Mouse (Mus musculus): ENCODE measurements at regions not wholly inside any gene's neighbourhood (a gene's known extent, or its start where the extent isn't known, plus 50 kb on each side); places are given as distances from the start of the nearest gene placed in this dataset.

- H3K36me3 ChIP-seq (ENCODE audit: control insufficient read depth, insufficient read depth) = no peaks in the 10 kb centered on the region
- no peak overlapping the region for H3K4me3 ChIP-seq
- no peak overlapping the region for H3K4me2 ChIP-seq (ENCODE audit: low read depth)
- no peaks in the 10 kb centered on the region for H3K79me2 ChIP-seq (ENCODE audit: control insufficient read depth, insufficient read depth)
- H3K27me3 ChIP-seq (ENCODE audit: control insufficient read depth, insufficient read depth, insufficient read length) = no peaks in the 10 kb centered on the region
- TF ChIP-seq REST (IDR thresholded peaks at IDR 0.05; ENCODE audit: insufficient read depth, insufficient read length) = no peak
- TF ChIP-seq POLR2A (IDR thresholded peaks at IDR 0.05; ENCODE audit: insufficient read length, low read depth) = no peak
- no peak for TF ChIP-seq MYOG (IDR thresholded peaks at IDR 0.05; ENCODE audit: control insufficient read depth in 1 of 3, insufficient read depth in 1 of 3, insufficient read length in 2 of 3, low read depth in 2 of 3)
- H3ac ChIP-seq (ENCODE audit: control insufficient read depth, insufficient read length) = no peak overlapping the region
These were observed 103.5 kb upstream of the Kcnj6 start for GRCm38 (mm10) chr16:95100954-95101353.

DNA sequence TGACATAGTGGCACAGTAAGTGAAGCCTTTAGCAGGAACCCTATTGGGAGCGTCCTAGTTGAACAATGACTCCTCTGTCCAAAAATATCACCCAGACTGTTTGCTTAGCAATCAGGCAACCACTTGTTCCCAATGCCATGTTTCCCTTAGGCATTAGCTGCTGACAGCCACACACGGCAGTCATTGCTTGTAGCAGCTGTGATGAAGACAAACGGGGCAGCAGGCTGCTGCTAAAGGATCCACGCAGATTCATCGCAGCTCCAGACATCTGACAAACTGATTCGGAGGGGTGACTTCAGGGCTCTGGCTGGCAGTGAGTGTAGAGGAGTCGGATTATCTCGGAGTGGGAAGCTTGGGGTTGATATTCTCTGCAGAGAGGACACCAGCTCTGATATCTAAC, 120.0 kb upstream of the Kcnj6 start:
- H3K27me3 ChIP-seq (ENCODE audit: control insufficient read depth, insufficient read depth, insufficient read length) = no peaks in the 10 kb centered on the region
- no peak overlapping the region for H3K4me3 ChIP-seq
- no peak overlapping the region for H3K4me2 ChIP-seq (ENCODE audit: low read depth)
- no peak overlapping the region for H3ac ChIP-seq (ENCODE audit: control insufficient read depth, insufficient read length)
- TF ChIP-seq SRF (IDR thresholded peaks at IDR 0.05; ENCODE audit: control insufficient read depth, insufficient read length, low read depth) (no peak), CEBPB (IDR thresholded peaks at IDR 0.05; ENCODE audit: insufficient read depth, poor library complexity, severe bottlenecking) (no peak), MYOG (IDR thresholded peaks at IDR 0.05; ENCODE audit: control insufficient read depth in 1 of 3, insufficient read depth in 1 of 3, insufficient read length in 2 of 3, low read depth in 2 of 3) (peak in 1 of 3 experiments; percentile 17), MYOD1 (IDR thresholded peaks at IDR 0.05; ENCODE audit: control insufficient read depth in 1 of 3, insufficient read length in 2 of 3, low read depth in 2 of 3) (peak in 2 of 3 experiments; percentile 5 to 59)
- H3K36me3 ChIP-seq (ENCODE audit: control insufficient read depth, insufficient read depth) = no peaks in the 10 kb centered on the region
- H3K79me2 ChIP-seq (ENCODE audit: control insufficient read depth, insufficient read depth) = no peaks in the 10 kb centered on the region

GRCm38 (mm10) chr16:95119293-95119692, 121.8 kb upstream of the Kcnj6 start:
- no peaks in the 10 kb centered on the region for H3K36me3 ChIP-seq (ENCODE audit: control insufficient read depth, insufficient read depth)
- no peak overlapping the region for H3ac ChIP-seq (ENCODE audit: control insufficient read depth, insufficient read length)
- TF ChIP-seq CEBPB (IDR thresholded peaks at IDR 0.05; ENCODE audit: insufficient read depth, poor library complexity, severe bottlenecking) = no peak
- TF ChIP-seq TCF12 (IDR thresholded peaks at IDR 0.05; ENCODE audit: insufficient read depth, poor library complexity, severe bottlenecking) = no peak
- no peak overlapping the region for H3K4me3 ChIP-seq
- H3K79me2 ChIP-seq (ENCODE audit: control insufficient read depth, insufficient read depth) = no peaks in the 10 kb centered on the region
- no peaks in the 10 kb centered on the region for H3K27me3 ChIP-seq (ENCODE audit: control insufficient read depth, insufficient read depth, insufficient read length)
- H3K4me2 ChIP-seq (ENCODE audit: low read depth) = no peak overlapping the region

GRCm38 (mm10) chr16:95122048-95122447, 124.5 kb upstream of the Kcnj6 start:
- H3K36me3 ChIP-seq (ENCODE audit: control insufficient read depth, insufficient read depth) = no peaks in the 10 kb centered on the region
- no peaks in the 10 kb centered on the region for H3K79me2 ChIP-seq (ENCODE audit: control insufficient read depth, insufficient read depth)
- no peak overlapping the region for H3K4me3 ChIP-seq
- no peak overlapping the region for H3K4me2 ChIP-seq (ENCODE audit: low read depth)
- no peak for TF ChIP-seq SRF (IDR thresholded peaks at IDR 0.05; ENCODE audit: control insufficient read depth, insufficient read length, low read depth)
- no peak for TF ChIP-seq USF1 (IDR thresholded peaks at IDR 0.05; ENCODE audit: low read depth)
- no peak for TF ChIP-seq TCF3 (IDR thresholded peaks at IDR 0.05; ENCODE audit: insufficient read length, low read depth)
- no peak for TF ChIP-seq REST (IDR thresholded peaks at IDR 0.05; ENCODE audit: insufficient read depth, insufficient read length)
- TF ChIP-seq MYOD1 (IDR thresholded peaks at IDR 0.05; ENCODE audit: control insufficient read depth in 1 of 3, insufficient read length in 2 of 3, low read depth in 2 of 3) = no peak
- no peak for TF ChIP-seq POLR2AphosphoS2 (IDR thresholded peaks at IDR 0.05; ENCODE audit: insufficient read length, low read depth)
- no peak for TF ChIP-seq TCF12 (IDR thresholded peaks at IDR 0.05; ENCODE audit: insufficient read depth, poor library complexity, severe bottlenecking)
- no peak for TF ChIP-seq POLR2A (IDR thresholded peaks at IDR 0.05; ENCODE audit: insufficient read length, low read depth)
- no peak for TF ChIP-seq CEBPB (IDR thresholded peaks at IDR 0.05; ENCODE audit: insufficient read depth, poor library complexity, severe bottlenecking)
- TF ChIP-seq E2F4 (IDR thresholded peaks at IDR 0.05; ENCODE audit: insufficient read depth) = no peak
- H3K27me3 ChIP-seq (ENCODE audit: control insufficient read depth, insufficient read depth, insufficient read length) = no peaks in the 10 kb centered on the region
- no peak overlapping the region for H3ac ChIP-seq (ENCODE audit: control insufficient read depth, insufficient read length)

GRCm38 (mm10) chr16:95127616-95128015, 129.7 kb upstream of the Kcnj15 start:
- H3K36me3 ChIP-seq (ENCODE audit: control insufficient read depth, insufficient read depth) = no peaks in the 10 kb centered on the region
- H3K4me3 ChIP-seq = no peak overlapping the region
- TF ChIP-seq SRF (IDR thresholded peaks at IDR 0.05; ENCODE audit: control insufficient read depth, insufficient read length, low read depth) (no peak), CEBPB (IDR thresholded peaks at IDR 0.05; ENCODE audit: insufficient read depth, poor library complexity, severe bottlenecking) (no peak), MYOG (IDR thresholded peaks at IDR 0.05; ENCODE audit: control insufficient read depth in 1 of 3, insufficient read depth in 1 of 3, insufficient read length in 2 of 3, low read depth in 2 of 3) (no peak), POLR2A (IDR thresholded peaks at IDR 0.05; ENCODE audit: insufficient read length, low read depth) (no peak), USF1 (IDR thresholded peaks at IDR 0.05; ENCODE audit: low read depth) (no peak), E2F4 (IDR thresholded peaks at IDR 0.05; ENCODE audit: insufficient read depth) (no peak), TCF3 (IDR thresholded peaks at IDR 0.05; ENCODE audit: insufficient read length, low read depth) (no peak), POLR2AphosphoS2 (IDR thresholded peaks at IDR 0.05; ENCODE audit: insufficient read length, low read depth) (no peak), REST (IDR thresholded peaks at IDR 0.05; ENCODE audit: insufficient read depth, insufficient read length) (no peak), MYOD1 (IDR thresholded peaks at IDR 0.05; ENCODE audit: control insufficient read depth in 1 of 3, insufficient read length in 2 of 3, low read depth in 2 of 3) (no peak), TCF12 (IDR thresholded peaks at IDR 0.05; ENCODE audit: insufficient read depth, poor library complexity, severe bottlenecking) (no peak), MAX (IDR thresholded peaks at IDR 0.05; ENCODE audit: low read depth) (no peak)
- H3K79me2 ChIP-seq (ENCODE audit: control insufficient read depth, insufficient read depth) = no peaks in the 10 kb centered on the region
- no peaks in the 10 kb centered on the region for H3K27me3 ChIP-seq (ENCODE audit: control insufficient read depth, insufficient read depth, insufficient read length)
- no peak overlapping the region for H3ac ChIP-seq (ENCODE audit: control insufficient read depth, insufficient read length)
- H3K4me2 ChIP-seq (ENCODE audit: low read depth) = peak overlapping the region; percentile 24
